Mouse (Mus musculus) kidney, adult 2 months (tissue): Measurements from ENCODE around the gene Cdh4.

Source experiments
- CTCF ChIP-seq: fragments of 200-500 bp; conservative IDR thresholded peaks from 2 replicates; pipeline ENCODE4 v1.5.1; 2011; ENCODE audit warnings: low read depth, mild to moderate bottlenecking, control low read depth, low read length, moderate library complexity, mixed read lengths; ENCODE audit not compliant: insufficient read depth, insufficient read length
- POLR2A ChIP-seq: fragments of 200-500 bp; IDR thresholded peaks from one replicate; pipeline ENCODE4 v1.6.1; 2011; ENCODE audit warnings: low read depth, low read length, control low read depth

- TF ChIP-seq CTCF (no peak), POLR2A (no peak)
Observed at GRCm38 (mm10) chr2:179799906-179800532, 357.8 kb downstream of the Cdh4 start.
